Mouse (Mus musculus) lung, adult 2 months (tissue): ENCODE measurements at regions not wholly inside any gene's neighbourhood (a gene's known extent, or its start where the extent isn't known, plus 50 kb on each side); places are given as distances from the start of the nearest gene placed in this dataset.

ENCODE experiments used
- CTCF ChIP-seq: fragments of 200-500 bp; IDR thresholded peaks from 2 replicates; pipeline ENCODE4 v1.5.1; 2011; ENCODE audit warnings: mild to moderate bottlenecking, low read length, control low read depth; ENCODE audit not compliant: insufficient read depth
- POLR2A ChIP-seq: fragments of 200-500 bp; IDR thresholded peaks from 2 replicates; pipeline ENCODE4 v1.6.1; 2011; ENCODE audit warnings: low read depth, mild to moderate bottlenecking, control low read depth, low read length, borderline replicate concordance; ENCODE audit errors: extremely low read depth

- no peak for TF ChIP-seq CTCF
- TF ChIP-seq POLR2A: no peak
These were observed 1729.8 kb downstream of the AI429214 start for GRCm38 (mm10) chr8:38723254-38723653.
